Comparison of ENCODE assay signal across 11 mouse cellular contexts in genomic region chr12:51735840-51736271, GRCm38 (mm10). TPM values are rescaled to one million over a fixed set of nuclear protein-coding genes. Genes with fewer than 3 reads are reported as not detected.
A peak's percentile ranks its signal among the peaks of the same experiment; 100 is the strongest.
DNase-seq lines count a peak whose midpoint lies in the region; ATAC-seq and TF ChIP-seq lines count a peak whose summit lies in the region.
"Had no signal": no experiment of that assay in that cellular context is flagged by ENCODE, and none has a peak within 500 bp of the region (broad histone marks: within the 10 kb centered on the region; RNA-seq: fewer than 3 reads in every experiment).

No protein-coding gene starts in this region.

- no peak overlapping the region for H3K4me3 ChIP-seq in heart, embryonic 12.5 days
- H3K4me3 ChIP-seq in ES-Bruce4 (ENCODE audit: low read depth, low read length), result no peak overlapping the region
- H3K4me3 ChIP-seq: erythroblast, embryonic 14.5 days; hindbrain, embryonic 15.5 days had no signal

- peaks cover 35% of the 10 kb centered on the region for H3K4me1 ChIP-seq in heart, embryonic 12.5 days (replicated peaks)
- peaks cover 5% of the 10 kb centered on the region for H3K4me1 ChIP-seq in ES-Bruce4 (ENCODE audit: control insufficient read depth, insufficient read depth, low read length)

- H3K27me3 ChIP-seq in heart, embryonic 12.5 days (replicated peaks), result no peaks in the 10 kb centered on the region
- H3K27me3 ChIP-seq in ES-Bruce4 (ENCODE audit: control insufficient read depth, insufficient read depth, low read length, poor library complexity, severe bottlenecking), result no peaks in the 10 kb centered on the region
- H3K27me3 ChIP-seq: hindbrain, embryonic 15.5 days had no signal

- peaks cover 10% of the 10 kb centered on the region; the same call in 1 of the 2 replicates for H3K36me3 ChIP-seq in heart, embryonic 12.5 days
- no peaks in the 10 kb centered on the region for H3K36me3 ChIP-seq in ES-Bruce4 (ENCODE audit: control insufficient read depth, insufficient read depth, low read length, poor library complexity, severe bottlenecking)

- TF ChIP-seq CTCF in ES-Bruce4 (IDR thresholded peaks at IDR 0.05; ENCODE audit: low read depth, low read length), result no peak
- TF ChIP-seq CTCF in brain, embryonic 14.5 days (IDR thresholded peaks at IDR 0.05; ENCODE audit: borderline replicate concordance, extremely low read depth, insufficient read depth, insufficient read length), result no peak

- 33% methylated on average over 7 of the region's 7 CpGs for WGBS in heart, embryonic 12.5 days

- 0 out of 2 replicates have a peak, but pooled peaks have one; percentile 54 for ATAC-seq in heart, embryonic 12.5 days (ENCODE audit: insufficient number of reproducible peaks, low FRiP score)

- DNase-seq in heart, adult 8-10 months (ENCODE audit: low spot score), result no peak
- peak; percentile 52 for DNase-seq in brain, embryonic 14.5 days (ENCODE audit: low read depth)
- peak; percentile 52 to 54 for DNase-seq in kidney, postnatal 4 days
- no peak for DNase-seq in embryo, embryonic 10 days (ENCODE audit: low spot score)
- DNase-seq in yolk sac, embryonic 10.5 days (ENCODE audit: low spot score), result no peak
- DNase-seq in gastrocnemius, postnatal 4 days (ENCODE audit: low spot score in 2 of 2), result no peak
- DNase-seq: liver had no signal

- TF ChIP-seq POLR2A in ES-Bruce4 (IDR thresholded peaks at IDR 0.05; ENCODE audit: insufficient read depth, low read length), result no peak
- TF ChIP-seq POLR2A in brain, embryonic 14.5 days (IDR thresholded peaks at IDR 0.05; ENCODE audit: borderline replicate concordance, extremely low read depth, insufficient read depth, insufficient read length, poor library complexity, severe bottlenecking), result no peak

- TF ChIP-seq EP300 in ES-Bruce4 (IDR thresholded peaks at IDR 0.05; ENCODE audit: insufficient read depth, low read depth, low read length), result no peak

- no peaks in the 10 kb centered on the region for H3K9me3 ChIP-seq in heart, embryonic 12.5 days (replicated peaks)
- no peaks in the 10 kb centered on the region for H3K9me3 ChIP-seq in ES-Bruce4 (replicated peaks; ENCODE audit: control insufficient read depth, insufficient read depth, low read length, poor library complexity, severe bottlenecking)
- H3K9me3 ChIP-seq: hindbrain, embryonic 15.5 days had no signal

- H3K4me2 ChIP-seq in heart, embryonic 12.5 days, result no peak overlapping the region
- H3K4me2 ChIP-seq: hindbrain, embryonic 15.5 days had no signal

- no peak overlapping the region for H3K9ac ChIP-seq in heart, embryonic 12.5 days
- H3K9ac ChIP-seq in ES-Bruce4 (ENCODE audit: low read depth, poor library complexity, severe bottlenecking), result no peak overlapping the region
- H3K9ac ChIP-seq: hindbrain, embryonic 15.5 days had no signal

- H3K27ac ChIP-seq in heart, embryonic 12.5 days (ENCODE audit: poor library complexity, severe bottlenecking), result peak overlapping the region; percentile 75
- H3K27ac ChIP-seq in ES-Bruce4 (ENCODE audit: insufficient read depth, low read length), result peak overlapping the region; percentile 2; the same call in 1 of the 2 replicates
- H3K27ac ChIP-seq: hindbrain, embryonic 15.5 days had no signal

RNA-seq across cellular contexts. Expression of gene Strn3, which starts 44.2 kb away (rescaled TPM):
- 54.8 and 58.6 TPM in 2 replicates for polyA plus RNA-seq in heart, embryonic 12.5 days (2016; fragmentation: Nextera tagmentation; extraction: Ambion mirVana)
- 100 to 1,000 TPM in 2 of 4 experiments, 10 to 100 TPM in 2; 96.2 to 109 (median 103) TPM for total RNA-seq in heart, adult 8-10 months (2022)
- polyA plus RNA-seq in ES-Bruce4 (2011; ENCODE audit: insufficient read depth, insufficient read length, low read depth, missing spikeins), result 106 and 109 TPM in 2 replicates
- 62.4 and 66.9 TPM in 2 replicates for polyA plus RNA-seq in brain, embryonic 14.5 days (2012; rRNA removed)
- total RNA-seq in gastrocnemius, postnatal 4 days (2021), result 100 to 1,000 TPM; 137 to 152 TPM

RNA-seq across cellular contexts. Expression of gene Ap4s1, which starts 45.0 kb away (rescaled TPM):
- 36.3 and 36.6 TPM in 2 replicates for polyA plus RNA-seq in heart, embryonic 12.5 days (2016; fragmentation: Nextera tagmentation; extraction: Ambion mirVana)
- 10 to 100 TPM; 53.3 to 65.5 (median 58.8) TPM for total RNA-seq in heart, adult 8-10 months (2022)
- 10.2 and 11.3 TPM in 2 replicates for polyA plus RNA-seq in ES-Bruce4 (2011; ENCODE audit: insufficient read depth, insufficient read length, low read depth, missing spikeins)
- polyA plus RNA-seq in brain, embryonic 14.5 days (2012; rRNA removed), result 24.3 and 27.5 TPM in 2 replicates
- 10 to 100 TPM; 29.8 to 36.8 TPM for total RNA-seq in gastrocnemius, postnatal 4 days (2021)

Comparison
In these comparisons a context has a peak if more than half of its experiments do, and no peak if none do; other contexts are left out.
1. DNase-seq: peak in brain, embryonic 14.5 days (single experiment) and kidney, postnatal 4 days (2 of 2); none in heart, adult 8-10 months (single experiment), embryo, embryonic 10 days (single experiment), yolk sac, embryonic 10.5 days (single experiment) and gastrocnemius, postnatal 4 days (0 of 2).